Mouse (Mus musculus) embryo, embryonic 11 days (tissue): ENCODE measurements around the gene 6330409D20Rik.

Experiments used
- DNase-seq: peaks from one replicate; pipeline ENCODE4 v3.0.0-alpha.2; 2015

The 6330409D20Rik gene

GRCm38 (mm10) chr2:32740916-32741272 is at the start of gene 6330409D20Rik:
Gene 6330409D20Rik (minus strand): TSS chr2:32741016.
- DNase-seq: no peak

- no peak for DNase-seq
These were observed 47.8 kb upstream of the 6330409D20Rik start for GRCm38 (mm10) chr2:32788581-32788980.

DNA sequence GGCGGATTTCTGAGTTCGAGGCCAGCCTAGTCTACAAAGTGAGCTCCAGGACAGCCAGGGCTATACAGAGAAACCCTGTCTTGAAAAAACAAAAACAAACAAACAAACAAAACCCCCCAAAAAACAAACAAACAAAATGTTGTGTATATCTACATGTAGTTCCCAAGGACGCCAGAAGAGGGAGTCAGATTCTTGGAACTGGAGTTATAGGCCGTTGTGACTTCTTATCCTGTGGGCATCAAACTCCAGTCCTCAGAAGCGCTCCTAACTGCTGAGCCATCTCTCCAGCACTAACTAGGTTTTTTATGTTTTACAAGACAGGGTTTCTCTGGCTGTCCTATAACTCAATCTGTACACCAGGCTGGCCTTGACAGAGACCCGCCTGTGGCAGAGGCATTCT is 46.4 kb upstream of the 6330409D20Rik start:
- DNase-seq: no peak

- DNase-seq: peak; percentile 11
These were observed 43.3 kb upstream of the 6330409D20Rik start, which contains the start of gene Cfap157 for GRCm38 (mm10) chr2:32784048-32784681. Gene Cfap157 (minus strand): TSS chr2:32784428.

- DNase-seq: no peak
These were observed 40.9 kb upstream of the 6330409D20Rik start for GRCm38 (mm10) chr2:32781710-32782109.

DNA sequence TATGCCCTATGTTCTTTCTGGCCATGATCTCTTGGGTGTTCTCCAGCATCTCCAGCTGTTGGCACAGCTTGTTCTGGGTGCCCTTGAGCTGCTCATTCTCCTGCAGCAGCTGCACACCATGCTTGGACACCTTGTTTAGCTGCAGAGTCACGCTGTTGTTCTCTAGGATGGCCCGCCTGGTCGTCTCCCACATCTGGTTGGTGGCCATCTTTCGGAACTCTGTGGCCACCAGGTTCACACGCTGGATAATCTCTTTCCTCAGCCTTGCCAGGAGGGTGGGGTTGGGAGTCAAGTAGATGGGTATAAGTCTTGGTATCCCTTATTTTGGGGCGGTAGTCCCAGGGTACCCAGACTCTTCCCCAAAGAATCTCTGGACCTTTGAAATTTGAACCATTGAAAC is 38.9 kb upstream of the 6330409D20Rik start:
- no peak for DNase-seq

DNA sequence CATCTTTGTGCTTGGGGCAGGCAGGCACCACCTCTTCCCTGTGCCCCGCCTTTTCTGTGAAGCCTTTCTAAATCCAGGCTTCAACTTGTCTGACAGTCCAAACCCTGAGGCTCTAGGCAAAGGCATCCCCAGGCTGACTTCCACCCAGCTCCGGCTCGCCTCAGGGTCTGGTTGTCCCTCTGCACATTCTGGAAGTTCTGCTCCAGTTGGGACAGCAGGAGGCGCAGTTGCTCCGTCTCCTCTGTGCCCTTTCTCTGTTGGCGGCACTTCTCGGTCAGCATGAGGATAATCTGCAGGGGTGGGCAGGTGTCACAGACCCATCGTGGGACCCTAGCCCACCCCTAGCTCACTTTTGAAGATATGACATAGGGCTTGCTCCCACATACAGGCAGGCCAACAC is 38.3 kb upstream of the 6330409D20Rik start:
- peak; percentile 69 for DNase-seq

DNA sequence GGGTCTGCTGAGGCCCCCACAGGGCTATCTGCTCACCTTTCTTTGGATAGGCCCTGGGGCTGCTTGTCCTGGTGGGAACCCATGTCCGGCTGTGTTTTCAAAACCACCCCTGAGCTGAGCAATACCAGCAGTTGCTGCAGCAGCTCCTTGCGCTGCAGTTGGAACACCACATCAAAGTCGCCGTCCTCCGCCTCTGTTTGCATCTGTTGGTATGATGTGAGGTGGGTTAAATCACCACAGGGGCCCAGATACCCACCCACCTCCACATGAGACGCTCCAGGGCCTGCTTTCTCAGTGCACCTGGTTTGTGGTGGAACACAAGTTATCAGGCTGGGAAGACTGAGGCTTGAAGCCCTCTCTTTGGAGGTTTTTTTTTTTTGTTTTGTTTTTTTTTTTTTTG is 37.3 kb upstream of the 6330409D20Rik start:
- no peak for DNase-seq

DNA sequence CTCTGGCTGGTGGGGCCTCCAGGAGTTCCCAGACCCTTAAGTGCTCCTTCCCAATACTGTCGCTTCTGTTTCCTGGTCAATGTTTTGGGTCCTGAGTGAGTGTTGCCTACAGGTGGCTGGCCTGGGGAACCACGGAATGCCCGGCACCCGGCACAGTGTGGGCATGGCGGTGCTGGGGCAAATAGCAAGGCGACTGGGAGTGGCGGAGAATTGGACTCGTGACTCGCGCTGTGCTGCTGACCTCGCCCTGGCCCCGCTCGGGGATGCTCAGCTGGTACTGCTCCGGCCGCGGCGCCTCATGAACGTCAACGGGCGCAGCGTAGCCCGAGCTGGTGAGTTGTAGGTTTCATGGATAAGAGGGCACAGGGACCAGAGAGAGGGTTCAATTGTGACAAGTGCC is 35.4 kb upstream of the 6330409D20Rik start:
- no peak for DNase-seq

- peak; percentile 99 for DNase-seq
These were observed 34.7 kb upstream of the 6330409D20Rik start, which contains the start of the genes Ttc16 and Ptrh1 for GRCm38 (mm10) chr2:32775359-32776074. Gene Ttc16 (minus strand): TSS chr2:32775633. Gene Ptrh1 (plus strand): TSS chr2:32775786.

- DNase-seq: no peak
These were observed 31.9 kb upstream of the 6330409D20Rik start for GRCm38 (mm10) chr2:32772626-32773279.

- no peak for DNase-seq
These were observed 31.1 kb upstream of the 6330409D20Rik start for GRCm38 (mm10) chr2:32771886-32772285.

- no peak for DNase-seq
These were observed 28.7 kb upstream of the 6330409D20Rik start for GRCm38 (mm10) chr2:32769327-32770085.

DNA sequence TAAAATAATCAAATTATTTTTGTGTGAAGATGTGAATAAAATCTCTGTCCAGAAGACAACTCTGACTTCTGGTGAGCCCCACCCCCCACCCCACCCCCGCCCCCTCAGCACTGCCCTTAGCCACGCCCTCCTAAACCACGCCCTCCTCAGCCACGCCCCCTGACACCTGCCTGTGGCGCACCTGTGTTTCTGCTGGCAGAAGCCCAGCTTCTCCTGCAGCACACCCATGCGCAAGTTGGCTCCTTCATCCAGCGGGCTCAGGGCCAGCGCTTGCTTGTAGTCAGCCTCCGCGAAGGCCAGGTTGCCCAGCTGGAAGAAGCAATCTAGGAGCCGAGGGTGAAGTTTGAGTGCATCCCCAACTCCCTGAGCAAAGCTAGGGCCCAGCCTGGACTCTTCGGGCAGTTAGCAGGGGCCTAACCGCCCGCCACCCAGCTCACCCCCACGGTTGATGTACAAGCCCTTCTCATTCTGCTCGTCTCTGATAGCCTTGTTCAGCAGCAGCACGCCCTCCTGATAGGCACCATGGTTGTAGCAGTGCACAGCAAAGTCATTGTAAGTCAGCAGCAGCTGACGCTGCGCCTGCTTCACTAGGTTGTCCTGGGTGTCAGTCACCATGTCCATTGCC is 28.0 kb upstream of the 6330409D20Rik start:
- DNase-seq: no peak

- no peak for DNase-seq
These were observed 26.4 kb upstream of the 6330409D20Rik start for GRCm38 (mm10) chr2:32767241-32767640.

GRCm38 (mm10) chr2:32763353-32763752 is 22.5 kb upstream of the 6330409D20Rik start:
- no peak for DNase-seq

GRCm38 (mm10) chr2:32761859-32762258 is 21.0 kb upstream of the 6330409D20Rik start:
- DNase-seq: no peak

GRCm38 (mm10) chr2:32761361-32761760 is 20.5 kb upstream of the 6330409D20Rik start:
- no peak for DNase-seq

GRCm38 (mm10) chr2:32759001-32759400 is 18.2 kb upstream of the 6330409D20Rik start:
- DNase-seq: no peak

- no peak for DNase-seq
These were observed 17.7 kb upstream of the 6330409D20Rik start for GRCm38 (mm10) chr2:32758503-32758902.

DNA sequence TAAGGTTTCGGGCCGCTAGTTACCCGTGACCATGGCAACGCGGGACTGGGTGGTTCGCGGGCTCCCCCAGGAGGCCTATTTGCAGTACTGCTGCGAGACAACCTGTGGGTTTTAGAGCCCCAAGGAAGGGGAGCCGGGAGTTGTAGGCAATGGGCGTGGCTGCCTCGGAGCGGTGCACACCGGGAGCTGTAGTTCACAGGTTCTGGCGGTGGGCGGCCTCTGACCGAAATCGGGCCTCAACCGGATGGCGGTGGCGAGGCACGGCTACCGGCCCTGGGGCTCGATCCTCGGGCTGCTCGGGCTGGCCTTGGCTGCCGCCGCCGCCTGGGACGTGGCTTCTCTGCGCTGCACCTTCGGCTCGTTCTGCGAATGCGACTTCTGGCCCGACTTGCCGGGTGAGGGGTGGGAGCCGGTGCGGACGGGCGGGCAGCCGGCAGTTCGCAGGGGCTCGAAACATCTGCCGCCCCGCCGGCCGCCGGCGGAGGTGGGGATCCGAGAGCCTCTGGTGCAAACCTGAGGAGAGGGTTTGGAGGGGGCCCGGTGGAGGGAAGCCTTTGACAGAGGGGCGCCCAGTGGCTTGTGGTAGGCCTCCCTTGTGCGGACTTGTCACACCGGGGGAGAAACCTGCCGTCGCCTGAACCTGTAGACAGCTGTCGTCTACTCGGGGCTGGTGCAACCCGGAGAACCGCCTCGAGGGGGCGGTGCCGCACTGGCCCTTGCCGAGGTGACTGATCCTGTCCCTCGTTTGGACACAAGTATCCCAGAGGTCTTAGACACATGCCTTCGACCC is 16.4 kb upstream of the 6330409D20Rik start, which contains the start of gene Tor2a:
Gene Tor2a (plus strand): TSS at position 179 of the 790 bp plus-strand sequence.
- DNase-seq: peak; percentile 99

- no peak for DNase-seq
These were observed 15.8 kb upstream of the 6330409D20Rik start for GRCm38 (mm10) chr2:32756674-32757055.
